Mouse (Mus musculus): ENCODE measurements at regions not wholly inside any gene's neighbourhood (a gene's known extent, or its start where the extent isn't known, plus 50 kb on each side); places are given as distances from the start of the nearest gene placed in this dataset.
"Not testable (repeated sequence)": the region's sequence is repeated elsewhere in the genome, so short reads cannot be mapped to it uniquely, and the experiment has no call there.

GRCm38 (mm10) chr12:21543962-21544361 is 126.5 kb upstream of the Ywhaq start:
- H3K9ac ChIP-seq (ENCODE audit: insufficient read depth, low read depth); H3K36me3 ChIP-seq (replicated peaks in 1 of 2; ENCODE audit: control insufficient read depth in 1 of 2, insufficient read depth in 1 of 2, low read length in 1 of 2); in situ Hi-C loops (cut with MboI; ENCODE audit: low pct_ligation_motif_present, low pct_unique_long_range_greater_than_20kb, low sequenced_read_pairs); H3K4me3 ChIP-seq (replicated peaks in 1 of 3; ENCODE audit: low read depth in 2 of 3, low read length in 2 of 3, poor library complexity in 1 of 3); dilution Hi-C loops (cut with MboI; ENCODE audit: extremely low pct_ligation_motif_present, extremely low pct_unique_long_range_greater_than_20kb, low sequenced_read_pairs); H3K4me1 ChIP-seq (ENCODE audit: control insufficient read depth in 1 of 2, insufficient read depth in 2 of 2); H3K79me2 ChIP-seq (replicated peaks; ENCODE audit: control insufficient read depth, extremely low read depth, insufficient read depth, poor library complexity, severe bottlenecking); H3K27me3 ChIP-seq (replicated peaks); H3K9me3 ChIP-seq (replicated peaks; ENCODE audit: low read length); H3K27ac ChIP-seq (ENCODE audit: insufficient read depth, low read depth); DNase-seq (ENCODE audit: extremely low read depth): not testable (repeated sequence)
- peak overlapping the region; percentile 9; the same call in 1 of the 2 replicates for H3K4me2 ChIP-seq (ENCODE audit: insufficient read depth, low read depth, poor library complexity, severe bottlenecking)

- dilution Hi-C loops (cut with MboI; ENCODE audit: extremely low pct_ligation_motif_present, extremely low pct_unique_long_range_greater_than_20kb, low sequenced_read_pairs); in situ Hi-C loops (cut with MboI; ENCODE audit: low pct_ligation_motif_present, low pct_unique_long_range_greater_than_20kb, low sequenced_read_pairs); H3K36me3 ChIP-seq (replicated peaks in 1 of 2; ENCODE audit: control insufficient read depth in 1 of 2, insufficient read depth in 1 of 2, low read length in 1 of 2); H3K27ac ChIP-seq (ENCODE audit: insufficient read depth, low read depth); H3K27me3 ChIP-seq (replicated peaks); H3K9me3 ChIP-seq (replicated peaks; ENCODE audit: low read length); H3K79me2 ChIP-seq (replicated peaks; ENCODE audit: control insufficient read depth, extremely low read depth, insufficient read depth, poor library complexity, severe bottlenecking); H3K4me1 ChIP-seq (ENCODE audit: control insufficient read depth in 1 of 2, insufficient read depth in 2 of 2): not testable (repeated sequence)
- Histone ChIP-seq H3K4me3 (replicated peaks in 1 of 3; ENCODE audit: low read depth in 2 of 3, low read length in 2 of 3, poor library complexity in 1 of 3) (peak overlapping the region; percentile 58 to 88 (median 58)), H3K4me2 (ENCODE audit: insufficient read depth, low read depth, poor library complexity, severe bottlenecking) (peak overlapping the region; percentile 90), H3K9ac (ENCODE audit: insufficient read depth, low read depth) (peak overlapping the region; percentile 68)
- DNase-seq (ENCODE audit: extremely low read depth): peak; percentile 46
- TF ChIP-seq POLR2A (IDR thresholded peaks at IDR 0.05; ENCODE audit: low read depth, low read length): peak; percentile 71
- peak; percentile 48; the same call in 1 of the 2 replicates for TF ChIP-seq NELFE (IDR thresholded peaks at IDR 0.05; ENCODE audit: low read depth, low read length)
- peak; percentile 71 for TF ChIP-seq HCFC1 (IDR thresholded peaks at IDR 0.05; ENCODE audit: low read depth, low read length)
- peak; percentile 64; the same call in 1 of the 2 replicates for TF ChIP-seq ELF1 (IDR thresholded peaks at IDR 0.05; ENCODE audit: low read depth, low read length)
- TF ChIP-seq TCF12 (IDR thresholded peaks at IDR 0.05; ENCODE audit: low read depth, low read length): 0 out of 2 replicates have a peak, but pooled peaks have one; percentile 49
These were observed 125.9 kb upstream of the Ywhaq start for GRCm38 (mm10) chr12:21543153-21543894.

- dilution Hi-C loops (cut with MboI; ENCODE audit: extremely low pct_ligation_motif_present, extremely low pct_unique_long_range_greater_than_20kb, low sequenced_read_pairs): no loop called here
- in situ Hi-C loops (cut with MboI; ENCODE audit: low pct_ligation_motif_present, low pct_unique_long_range_greater_than_20kb, low sequenced_read_pairs): no loop called here
- TF ChIP-seq SIN3A (IDR thresholded peaks at IDR 0.05; ENCODE audit: low read length) (no peak), BHLHE40 (IDR thresholded peaks at IDR 0.05; ENCODE audit: low read depth, low read length) (no peak), IRF4 (IDR thresholded peaks at IDR 0.05; ENCODE audit: low read depth, low read length) (no peak), MAFK (IDR thresholded peaks at IDR 0.05; ENCODE audit: insufficient replicate concordance, low read length) (no peak), EP300 (IDR thresholded peaks at IDR 0.05; ENCODE audit: low read length) (no peak), UBTF (IDR thresholded peaks at IDR 0.05; ENCODE audit: low read depth, low read length) (no peak), KAT2A (IDR thresholded peaks at IDR 0.05; ENCODE audit: insufficient replicate concordance, low read length) (no peak)
These were observed 114.3 kb upstream of the Ywhaq start for GRCm38 (mm10) chr12:21531766-21532165.

GRCm38 (mm10) chr12:21529367-21529766 is 111.9 kb upstream of the Ywhaq start:
- H3K9ac ChIP-seq (ENCODE audit: insufficient read depth, low read depth); H3K4me3 ChIP-seq (replicated peaks in 1 of 3; ENCODE audit: low read depth in 2 of 3, low read length in 2 of 3, poor library complexity in 1 of 3); H3K36me3 ChIP-seq (replicated peaks in 1 of 2; ENCODE audit: control insufficient read depth in 1 of 2, insufficient read depth in 1 of 2, low read length in 1 of 2); DNase-seq (ENCODE audit: extremely low read depth); H3K9me3 ChIP-seq (replicated peaks; ENCODE audit: low read length); H3K27ac ChIP-seq (ENCODE audit: insufficient read depth, low read depth); H3K4me2 ChIP-seq (ENCODE audit: insufficient read depth, low read depth, poor library complexity, severe bottlenecking); H3K27me3 ChIP-seq (replicated peaks); H3K79me2 ChIP-seq (replicated peaks; ENCODE audit: control insufficient read depth, extremely low read depth, insufficient read depth, poor library complexity, severe bottlenecking); in situ Hi-C loops (cut with MboI; ENCODE audit: low pct_ligation_motif_present, low pct_unique_long_range_greater_than_20kb, low sequenced_read_pairs); dilution Hi-C loops (cut with MboI; ENCODE audit: extremely low pct_ligation_motif_present, extremely low pct_unique_long_range_greater_than_20kb, low sequenced_read_pairs); H3K4me1 ChIP-seq (ENCODE audit: control insufficient read depth in 1 of 2, insufficient read depth in 2 of 2): not testable (repeated sequence)

More at GRCm38 (mm10) chr12:21531766-21532165, 114.3 kb upstream of the Ywhaq start:
- DNase-seq (ENCODE audit: extremely low read depth): no peak
- H3K36me3 ChIP-seq (replicated peaks in 1 of 2; ENCODE audit: control insufficient read depth in 1 of 2, insufficient read depth in 1 of 2, low read length in 1 of 2): no peaks in the 10 kb centered on the region
- no peak overlapping the region for H3K9ac ChIP-seq (ENCODE audit: insufficient read depth, low read depth)
- no peaks in the 10 kb centered on the region for H3K4me1 ChIP-seq (ENCODE audit: control insufficient read depth in 1 of 2, insufficient read depth in 2 of 2)
- no peak overlapping the region for H3K4me3 ChIP-seq (replicated peaks in 1 of 3; ENCODE audit: low read depth in 2 of 3, low read length in 2 of 3, poor library complexity in 1 of 3)
- H3K79me2 ChIP-seq (replicated peaks; ENCODE audit: control insufficient read depth, extremely low read depth, insufficient read depth, poor library complexity, severe bottlenecking): no peaks in the 10 kb centered on the region
- no peak overlapping the region for H3K4me2 ChIP-seq (ENCODE audit: insufficient read depth, low read depth, poor library complexity, severe bottlenecking)
- no peaks in the 10 kb centered on the region for H3K9me3 ChIP-seq (replicated peaks; ENCODE audit: low read length)
- no peaks in the 10 kb centered on the region for H3K27me3 ChIP-seq (replicated peaks)
- H3K27ac ChIP-seq (ENCODE audit: insufficient read depth, low read depth): no peak overlapping the region

- H3K4me3 ChIP-seq (replicated peaks in 1 of 3; ENCODE audit: low read depth in 2 of 3, low read length in 2 of 3, poor library complexity in 1 of 3); in situ Hi-C loops (cut with MboI; ENCODE audit: low pct_ligation_motif_present, low pct_unique_long_range_greater_than_20kb, low sequenced_read_pairs); DNase-seq (ENCODE audit: extremely low read depth); H3K27me3 ChIP-seq (replicated peaks); H3K36me3 ChIP-seq (replicated peaks in 1 of 2; ENCODE audit: control insufficient read depth in 1 of 2, insufficient read depth in 1 of 2, low read length in 1 of 2); H3K9ac ChIP-seq (ENCODE audit: insufficient read depth, low read depth); H3K27ac ChIP-seq (ENCODE audit: insufficient read depth, low read depth); dilution Hi-C loops (cut with MboI; ENCODE audit: extremely low pct_ligation_motif_present, extremely low pct_unique_long_range_greater_than_20kb, low sequenced_read_pairs); H3K9me3 ChIP-seq (replicated peaks; ENCODE audit: low read length); H3K4me2 ChIP-seq (ENCODE audit: insufficient read depth, low read depth, poor library complexity, severe bottlenecking); H3K79me2 ChIP-seq (replicated peaks; ENCODE audit: control insufficient read depth, extremely low read depth, insufficient read depth, poor library complexity, severe bottlenecking): not testable (repeated sequence)
- peaks cover 0 to 12% of the 10 kb centered on the region in 2 experiments; a peak in 3 of 4 replicates for H3K4me1 ChIP-seq (ENCODE audit: control insufficient read depth in 1 of 2, insufficient read depth in 2 of 2)
These were observed 109.9 kb upstream of the Ywhaq start for GRCm38 (mm10) chr12:21527336-21527735.

Data from CH12.LX (cell line).